Comparison of ENCODE assay signal across 8 mouse cellular contexts in the genomic region with DNA sequence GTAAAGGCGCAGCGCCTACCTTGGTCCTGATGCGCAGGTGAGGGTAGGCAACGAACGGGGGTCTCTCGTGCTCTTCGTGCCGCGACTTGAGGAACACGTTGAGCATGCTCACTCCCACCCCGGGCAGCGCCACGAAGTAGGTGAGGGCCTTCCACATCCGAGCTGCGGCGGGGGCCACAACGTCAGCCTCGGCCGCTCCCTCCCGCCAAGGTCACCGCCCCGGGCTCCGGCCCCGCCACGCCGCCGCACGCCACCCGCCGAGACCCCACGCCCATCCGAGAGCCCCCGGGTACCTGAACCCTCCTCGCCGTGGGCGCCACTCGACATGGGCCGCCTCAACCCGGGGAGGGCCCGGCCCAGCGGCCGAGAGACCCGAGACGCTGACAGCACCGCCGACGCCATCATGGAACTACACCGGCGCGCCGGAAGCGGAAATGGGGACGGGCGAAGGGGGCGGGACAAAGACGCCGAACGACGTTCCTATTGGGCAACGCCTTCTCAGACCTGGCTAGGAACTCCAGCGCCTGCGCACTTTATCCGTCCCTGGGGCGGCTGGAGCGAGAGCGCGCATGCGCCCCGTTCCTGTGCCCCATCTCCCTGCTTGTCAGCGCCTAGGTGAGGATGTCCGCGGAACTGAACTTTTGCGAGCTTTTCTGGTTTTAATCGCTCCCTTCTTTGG. TPM values are rescaled to one million over a fixed set of nuclear protein-coding genes. Genes with fewer than 3 reads are reported as not detected.
DNase-seq lines count a peak whose midpoint lies in the region; ATAC-seq lines count a peak whose summit lies in the region.

A gene (minus strand): TSS at position 436 of the 679 bp plus-strand sequence.

- H3K9me3 ChIP-seq in heart, embryonic 13.5 days: no peaks in the 10 kb centered on the region; the same call in 1 of the 2 replicates
- H3K9me3 ChIP-seq in liver, embryonic 12.5 days (replicated peaks): no peaks in the 10 kb centered on the region
- H3K9me3 ChIP-seq in stomach, embryonic 15.5 days: no peaks in the 10 kb centered on the region

- H3K4me1 ChIP-seq in brown adipose tissue, adult 24 weeks (ENCODE audit: control insufficient read depth, insufficient read depth, insufficient read length, low read length): no peaks in the 10 kb centered on the region; the same call in 1 of the 2 replicates
- peaks cover 25% of the 10 kb centered on the region for H3K4me1 ChIP-seq in heart, embryonic 13.5 days
- H3K4me1 ChIP-seq in liver, embryonic 12.5 days: peaks cover 20% of the 10 kb centered on the region
- peaks cover 10% of the 10 kb centered on the region for H3K4me1 ChIP-seq in stomach, embryonic 15.5 days

- no peaks in the 10 kb centered on the region for H3K27me3 ChIP-seq in heart, embryonic 13.5 days (replicated peaks)
- H3K27me3 ChIP-seq in liver, embryonic 12.5 days (replicated peaks): no peaks in the 10 kb centered on the region
- H3K27me3 ChIP-seq in stomach, embryonic 15.5 days (replicated peaks): no peaks in the 10 kb centered on the region

- H3K4me3 ChIP-seq in brown adipose tissue, adult 24 weeks (ENCODE audit: insufficient read depth, low read depth, low read length): peak within 1 kb of the TSS; percentile 99
- peak within 1 kb of the TSS; percentile 83 for H3K4me3 ChIP-seq in heart, embryonic 13.5 days
- H3K4me3 ChIP-seq in liver, embryonic 12.5 days: peak within 1 kb of the TSS; percentile 95
- peak within 1 kb of the TSS; percentile 93 for H3K4me3 ChIP-seq in stomach, embryonic 15.5 days (replicated peaks)

- ATAC-seq in heart, embryonic 13.5 days (ENCODE audit: extremely low read depth, insufficient number of reproducible peaks, low FRiP score, low TSS enrichment): peak; percentile 92
- peak; percentile 92 for ATAC-seq in liver, embryonic 12.5 days
- peak; percentile 93 for ATAC-seq in stomach, embryonic 15.5 days (ENCODE audit: insufficient read depth, low FRiP score, low read depth)

- H3K9ac ChIP-seq in heart, embryonic 13.5 days: peak within 1 kb of the TSS; percentile 94
- H3K9ac ChIP-seq in liver, embryonic 12.5 days: peak within 1 kb of the TSS; percentile 90
- H3K9ac ChIP-seq in stomach, embryonic 15.5 days: peak within 1 kb of the TSS; percentile 85

- peaks cover 36% of the 10 kb centered on the region for H3K36me3 ChIP-seq in heart, embryonic 13.5 days
- H3K36me3 ChIP-seq in liver, embryonic 12.5 days: peaks cover 31% of the 10 kb centered on the region
- peaks cover 19% of the 10 kb centered on the region for H3K36me3 ChIP-seq in stomach, embryonic 15.5 days

- peak within 1 kb of the TSS; percentile 94 for H3K27ac ChIP-seq in brown adipose tissue, adult 24 weeks (replicated peaks; ENCODE audit: low read depth, low read length)
- H3K27ac ChIP-seq in heart, embryonic 13.5 days (replicated peaks): peak within 1 kb of the TSS; percentile 83
- peak within 1 kb of the TSS; percentile 83 for H3K27ac ChIP-seq in liver, embryonic 12.5 days
- H3K27ac ChIP-seq in stomach, embryonic 15.5 days: peak within 1 kb of the TSS; percentile 90

- H3K4me2 ChIP-seq in heart, embryonic 13.5 days: peak within 1 kb of the TSS; percentile 90
- peak within 1 kb of the TSS; percentile 92 for H3K4me2 ChIP-seq in liver, embryonic 12.5 days
- H3K4me2 ChIP-seq in stomach, embryonic 15.5 days: peak within 1 kb of the TSS; percentile 75

- peak; percentile 100 for DNase-seq in CD4-positive, CD25-positive, alpha-beta regulatory T cell, adult 2 months (ENCODE audit: low read depth, low spot score)
- DNase-seq in fat pad, adult 2 months (ENCODE audit: extremely low read depth, low read depth, low spot score): peak; percentile 40
- peak; percentile 99 for DNase-seq in kidney, postnatal 10 days
- peak; percentile 98 to 99 for DNase-seq in natural killer cell, adult 2 months (ENCODE audit: low spot score in 2 of 2)

- WGBS in heart, embryonic 13.5 days: under 1% methylated on average over 74 of the region's 74 CpGs
- WGBS in liver, embryonic 12.5 days (ENCODE audit: insufficient replicate concordance): under 1% methylated on average over 62 of the region's 74 CpGs
- WGBS in stomach, embryonic 15.5 days: under 1% methylated on average over 73 of the region's 74 CpGs

RNA-seq across cellular contexts. Expression of the gene that starts here (rescaled TPM):
- 4,430 and 5,347 TPM in 2 replicates for polyA plus RNA-seq in brown adipose tissue, adult 24 weeks (2012; ENCODE audit: insufficient read depth, insufficient read length, missing spikeins)
- 1,395 and 1,520 TPM in 2 replicates for polyA plus RNA-seq in heart, embryonic 13.5 days (2015; fragmentation: Nextera tagmentation; extraction: Ambion mirVana)
- 783 and 814 TPM in 2 replicates for polyA plus RNA-seq in liver, embryonic 12.5 days (2016; fragmentation: Nextera tagmentation; extraction: Ambion mirVana)
- polyA plus RNA-seq in stomach, embryonic 15.5 days (2015; fragmentation: Nextera tagmentation; extraction: Ambion mirVana): 1,002 and 1,095 TPM in 2 replicates

Comparison
In these comparisons a context has a peak if more than half of its experiments do, and no peak if none do; other contexts are left out.
1. Peak in every context shown above with its lines: DNase-seq, ATAC-seq, H3K4me3 ChIP-seq and H3K27ac ChIP-seq.
2. DNase-seq: peak in every context shown above with its lines; median percentile 100 in CD4-positive, CD25-positive, alpha-beta regulatory T cell, adult 2 months; 99 in kidney, postnatal 10 days; 98 in natural killer cell, adult 2 months; 40 in fat pad, adult 2 months.